Mouse (Mus musculus) stomach, embryonic 16.5 days (tissue): Measurements from ENCODE around the gene Fbxo39. TPM values are rescaled to one million over a fixed set of nuclear protein-coding genes. Genes with fewer than 3 reads are reported as not detected.

Experiments used
- ATAC-seq: fragments of 200-750 bp; cut with Nextera tagmentation; 2 replicates; pipeline ENCODE4 v1.8.0; 2017; ENCODE audit warnings: moderate number of reproducible peaks, moderate TSS enrichment; ENCODE audit not compliant: insufficient read depth, low FRiP score
- H3K27ac ChIP-seq: fragments of 300-500 bp; sonication (generic); 2 replicates; pipeline ENCODE4 v1.5.1; 2014; ENCODE audit warnings: low read length
- H3K27me3 ChIP-seq: fragments of 300-500 bp; sonication (generic); 2 replicates; pipeline ENCODE4 v1.6.1; 2014; ENCODE audit warnings: low read length, control low read depth, mixed read lengths; ENCODE audit not compliant: control insufficient read depth, insufficient read depth
- H3K36me3 ChIP-seq: fragments of 300-500 bp; sonication (generic); 2 replicates; pipeline ENCODE4 v1.6.1; 2014; ENCODE audit warnings: low read length; ENCODE audit not compliant: control insufficient read depth, insufficient read depth
- H3K4me1 ChIP-seq: fragments of 300-500 bp; sonication (generic); 2 replicates; pipeline ENCODE4 v1.6.1; 2014; ENCODE audit warnings: low read length, control low read depth, mixed read lengths; ENCODE audit not compliant: control insufficient read depth, insufficient read depth
- H3K4me2 ChIP-seq: fragments of 300-500 bp; sonication (generic); 2 replicates; pipeline ENCODE4 v1.6.1; 2014; ENCODE audit warnings: low read depth, low read length, mixed read lengths
- H3K4me3 ChIP-seq: fragments of 300-500 bp; sonication (generic); replicated peaks from 2 replicates; pipeline ENCODE4 v1.5.1; 2014; ENCODE audit warnings: mild to moderate bottlenecking, low read length
- H3K9ac ChIP-seq: fragments of 300-500 bp; sonication (generic); 2 replicates; pipeline ENCODE4 v1.6.1; 2014; ENCODE audit warnings: low read length
- H3K9me3 ChIP-seq: fragments of 300-500 bp; sonication (generic); replicated peaks from 2 replicates; pipeline ENCODE4 v1.6.1; 2016; ENCODE audit warnings: low read length, control low read depth; ENCODE audit not compliant: control insufficient read depth
- WGBS: fragments of 180-500 bp; shearing (Covaris S2); extraction: QIAGEN DNeasy Blood & Tissue Kit; methylation state at CpG from one replicate; pipeline ENCODE4 v1.1.7; 2014; 5-methylcytosine and 5-hydroxymethylcytosine counted together
- polyA plus RNA-seq: library from polyadenylated mRNA; unstranded; fragments of >200 nt; fragmentation: Nextera tagmentation; extraction: Ambion mirVana; gene quantifications from 2 replicates; pipeline ENCODE4 v1.2.1, GENCODE M21; 2015

Gene Fbxo39
- polyA plus RNA-seq, 1 experiment from 2014 or later, result not detected

DNA sequence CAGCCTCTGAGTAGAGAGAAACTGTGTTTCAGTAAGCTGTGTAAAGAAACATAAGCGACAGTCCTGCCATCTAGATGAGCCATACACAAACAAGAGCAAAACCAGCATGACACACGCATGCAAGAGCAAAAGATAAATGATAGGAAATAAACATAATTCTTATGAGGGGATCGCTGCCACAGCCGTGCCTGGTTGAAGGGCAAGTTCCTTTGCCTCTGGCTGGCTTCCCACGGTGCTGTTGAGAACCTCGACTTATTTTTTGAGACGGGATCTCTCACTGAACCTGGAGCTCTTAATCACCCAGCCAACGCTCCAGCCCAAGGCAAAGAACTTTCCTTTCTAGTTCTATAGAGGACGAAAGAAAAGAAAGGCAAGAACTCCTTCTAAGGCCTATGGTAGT is 51.9 kb downstream of the Fbxo39 start:
- no peak overlapping the region for H3K27ac ChIP-seq
- H3K4me2 ChIP-seq, result no peak overlapping the region
- H3K9ac ChIP-seq, result no peak overlapping the region
- no peak for ATAC-seq
- H3K4me1 ChIP-seq, result 0 out of 2 replicates have a peak, but pooled peaks cover 3% of the 10 kb centered on the region
- H3K36me3 ChIP-seq, result no peaks in the 10 kb centered on the region
- no peak overlapping the region for H3K4me3 ChIP-seq
- no peaks in the 10 kb centered on the region for H3K27me3 ChIP-seq
- H3K9me3 ChIP-seq, result no peaks in the 10 kb centered on the region
- 67% methylated on average over 9 of the region's 9 CpGs for WGBS

GRCm38 (mm10) chr11:72367934-72368674 is 53.9 kb downstream of the Fbxo39 start:
- Histone ChIP-seq H3K27ac (no peak overlapping the region), H3K4me1 (no peaks in the 10 kb centered on the region), H3K4me2 (no peak overlapping the region), H3K9me3 (no peaks in the 10 kb centered on the region), H3K36me3 (no peaks in the 10 kb centered on the region), H3K9ac (no peak overlapping the region), H3K4me3 (no peak overlapping the region), H3K27me3 (no peaks in the 10 kb centered on the region; the same call in 1 of the 2 replicates)
- WGBS, result 57% methylated on average over 11 of the region's 11 CpGs
- ATAC-seq, result no peak

Other genes with a start within 250 kb of the Fbxo39 start
- 0.63 and 1.0 TPM in 2 replicates for gene Pitpnm3, start 178.7 kb upstream of the Fbxo39 start, polyA plus RNA-seq
- gene Gm43951, start 107.6 kb upstream of the Fbxo39 start, polyA plus RNA-seq, result 0.20 and 0.23 TPM in 2 replicates
- gene 4933427D14Rik, start 107.0 kb upstream of the Fbxo39 start, polyA plus RNA-seq, result 9.4 TPM in 2 replicates
- gene Txndc17, start 106.9 kb upstream of the Fbxo39 start, polyA plus RNA-seq, result 234 and 235 TPM in 2 replicates
- 32.6 and 34.1 TPM in 2 replicates for gene Med31, start 98.9 kb upstream of the Fbxo39 start, polyA plus RNA-seq
- 0.07 and 0.17 TPM in 2 replicates for gene Slc13a5, start 47.2 kb upstream of the Fbxo39 start, polyA plus RNA-seq
- 4.3 and 6.1 TPM in 2 replicates for gene Xaf1, start 12.8 kb upstream of the Fbxo39 start, polyA plus RNA-seq
- 0.18 and 0.59 TPM in 2 replicates for gene Tekt1, start 48.0 kb downstream of the Fbxo39 start, polyA plus RNA-seq
- gene Smtnl2, start 97.3 kb downstream of the Fbxo39 start, polyA plus RNA-seq, result 44.0 and 46.2 TPM in 2 replicates
- gene Ggt6, start 121.1 kb downstream of the Fbxo39 start, polyA plus RNA-seq, result 8.1 and 8.9 TPM in 2 replicates
- gene Mybbp1a, start 126.9 kb downstream of the Fbxo39 start, polyA plus RNA-seq, result 117 and 133 TPM in 2 replicates
- 5.7 and 7.3 TPM in 2 replicates for gene Spns2, start 175.5 kb downstream of the Fbxo39 start, polyA plus RNA-seq
- gene Spns3, start 236.1 kb downstream of the Fbxo39 start, polyA plus RNA-seq, result 1.3 and 1.6 TPM in 2 replicates